Mouse (Mus musculus) E14TG2a.4 (cell line): ENCODE data around the gene Dtx3.
"Not testable (repeated sequence)": the region's sequence is repeated elsewhere in the genome, so short reads cannot be mapped to it uniquely, and the experiment has no call there.

Experiments used
- H3K27me3 ChIP-seq: 2 replicates; pipeline ENCODE4 v1.6.1; 2014; ENCODE audit warnings: low read length, control low read depth; ENCODE audit not compliant: insufficient read depth
- H3K36me3 ChIP-seq: 2 replicates; pipeline ENCODE4 v1.6.1; 2014; ENCODE audit warnings: low read length, control low read depth; ENCODE audit not compliant: insufficient read depth
- H3K4me1 ChIP-seq: replicated peaks from 2 replicates; pipeline ENCODE4 v1.6.1; 2014; ENCODE audit warnings: low read depth, low read length, control low read depth
- H3K4me3 ChIP-seq: replicated peaks from 2 replicates; pipeline ENCODE4 v1.5.1; 2014; ENCODE audit warnings: mild to moderate bottlenecking, low read length
- H3K9me3 ChIP-seq: 2 replicates; pipeline ENCODE4 v1.6.1; 2014; ENCODE audit warnings: low read length, control low read depth
- CTCF ChIP-seq: conservative IDR thresholded peaks from 2 replicates; pipeline ENCODE4 v1.5.1; 2014; ENCODE audit warnings: low read length
- NANOG ChIP-seq: IDR thresholded peaks from 2 replicates; pipeline ENCODE4 v1.6.1; 2014; ENCODE audit warnings: borderline replicate concordance, low read length, mixed read lengths
- POU5F1 ChIP-seq: IDR thresholded peaks from 2 replicates; pipeline ENCODE4 v1.6.1; 2014; ENCODE audit warnings: low read length, borderline replicate concordance

Gene Dtx3

GRCm38 (mm10) chr10:127170002-127170401 lies 25.5 kb downstream of the Dtx3 start:
- peaks cover 56% of the 10 kb centered on the region for H3K27me3 ChIP-seq
- H3K9me3 ChIP-seq: no peaks in the 10 kb centered on the region
- H3K36me3 ChIP-seq: no peaks in the 10 kb centered on the region
- TF ChIP-seq POU5F1 (no peak), CTCF (peak; percentile 24), NANOG (no peak)
- peaks cover 63% of the 10 kb centered on the region for H3K4me1 ChIP-seq
- peak overlapping the region; percentile 78 for H3K4me3 ChIP-seq

DNA sequence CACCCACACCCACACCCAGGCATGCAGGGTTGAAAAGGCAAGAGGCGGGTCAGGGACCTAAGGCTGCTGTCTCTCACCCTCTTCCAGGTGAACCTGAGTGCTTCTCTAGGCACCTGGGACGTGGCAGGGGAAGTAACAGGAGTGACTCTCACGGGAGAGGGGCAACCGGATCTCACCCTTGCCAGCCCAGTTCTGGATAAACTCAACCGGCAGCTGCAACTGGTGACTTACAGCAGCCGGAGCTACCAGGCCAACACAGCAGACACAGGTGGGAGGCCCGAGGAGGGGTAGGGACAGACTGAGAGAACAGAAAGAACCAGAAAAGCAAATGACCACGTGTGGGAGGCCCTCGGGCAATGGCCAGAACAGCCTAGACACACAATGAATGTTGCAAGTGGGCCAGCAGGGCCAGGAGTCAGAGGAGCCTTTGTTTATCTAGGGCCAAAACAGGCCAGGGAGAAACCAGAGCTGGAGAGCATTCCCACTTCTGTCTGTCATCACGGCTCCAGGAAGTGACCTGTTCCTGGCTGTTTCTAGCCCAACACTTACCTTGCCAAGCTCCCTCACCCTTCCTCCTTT lies 27.8 kb downstream of the Dtx3 start:
- H3K4me3 ChIP-seq: no peak overlapping the region
- no peaks in the 10 kb centered on the region for H3K9me3 ChIP-seq
- H3K27me3 ChIP-seq: peaks cover 74% of the 10 kb centered on the region
- TF ChIP-seq POU5F1: no peak
- no peak for TF ChIP-seq NANOG
- no peak for TF ChIP-seq CTCF
- H3K4me1 ChIP-seq: peaks cover 66% of the 10 kb centered on the region
- H3K36me3 ChIP-seq: no peaks in the 10 kb centered on the region

DNA sequence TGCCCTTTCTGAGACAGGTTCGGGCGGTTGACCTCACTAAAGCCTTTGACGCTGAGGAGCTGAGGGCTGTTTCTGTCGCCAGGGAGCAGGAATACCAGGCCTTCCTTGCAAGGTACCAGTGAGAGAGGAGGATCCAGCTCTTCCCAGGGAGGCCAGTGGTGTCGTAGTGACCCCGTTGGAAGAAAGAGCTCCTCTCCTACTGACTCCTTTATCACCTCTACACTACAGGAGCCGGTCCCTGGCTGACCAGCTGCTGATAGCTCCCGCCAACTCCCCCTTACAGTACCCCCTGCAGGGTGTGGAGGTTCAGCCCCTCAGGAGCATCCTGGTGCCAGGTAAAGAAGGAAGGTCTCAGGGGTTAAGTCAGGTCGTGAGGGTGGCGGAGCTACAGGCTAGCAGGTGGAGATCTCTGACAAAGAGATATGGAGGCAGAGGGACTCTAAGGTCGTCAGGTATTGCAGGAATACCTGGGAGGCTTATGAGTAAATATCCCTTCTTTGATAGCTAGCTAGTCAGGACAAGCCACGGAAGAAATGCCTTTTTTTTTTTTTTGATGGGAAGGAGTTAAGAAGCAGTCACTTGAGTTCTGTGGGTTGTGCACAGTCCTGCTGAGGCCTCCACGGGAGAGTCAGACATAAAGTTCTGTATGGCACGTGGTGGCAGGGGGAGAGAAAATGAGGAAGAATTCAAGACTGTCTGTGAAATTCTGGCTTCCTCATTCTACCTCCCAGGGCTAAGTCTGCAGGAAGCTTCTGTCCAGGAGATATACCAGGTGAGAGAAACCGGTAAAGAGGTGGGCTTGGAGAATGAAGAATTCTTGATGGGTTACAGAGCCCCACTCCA lies 28.5 kb downstream of the Dtx3 start:
- H3K4me3 ChIP-seq: peak overlapping the region; percentile 86
- H3K36me3 ChIP-seq: no peaks in the 10 kb centered on the region
- peaks cover 72% of the 10 kb centered on the region for H3K27me3 ChIP-seq
- H3K9me3 ChIP-seq: no peaks in the 10 kb centered on the region
- TF ChIP-seq CTCF: no peak
- TF ChIP-seq NANOG: no peak
- TF ChIP-seq POU5F1: no peak
- H3K4me1 ChIP-seq: peaks cover 67% of the 10 kb centered on the region

DNA sequence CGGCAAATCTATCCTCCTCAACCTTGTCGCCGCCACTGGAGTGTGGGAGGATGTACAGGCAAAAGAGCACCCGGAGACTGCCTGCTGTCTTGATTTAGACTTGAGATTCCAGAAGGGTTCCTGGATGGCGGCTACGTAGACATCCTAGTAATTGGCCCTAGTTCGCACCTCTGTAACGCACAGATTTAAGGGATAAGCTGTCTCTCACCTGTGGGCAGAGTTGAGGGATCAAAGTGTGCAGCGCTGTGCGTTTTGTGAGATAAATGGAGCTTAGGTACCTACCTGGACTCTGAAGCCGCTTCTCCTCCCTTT lies 29.2 kb downstream of the Dtx3 start:
- Histone ChIP-seq H3K27me3 (peaks cover 70% of the 10 kb centered on the region), H3K9me3 (no peaks in the 10 kb centered on the region), H3K4me1 (peaks cover 61% of the 10 kb centered on the region), H3K36me3 (no peaks in the 10 kb centered on the region), H3K4me3 (peak overlapping the region; percentile 86)
- TF ChIP-seq POU5F1 (no peak), CTCF (no peak), NANOG (no peak)

- Histone ChIP-seq H3K27me3 (peaks cover 70% of the 10 kb centered on the region), H3K9me3 (no peaks in the 10 kb centered on the region), H3K4me3 (peak overlapping the region; percentile 86), H3K4me1 (peaks cover 57% of the 10 kb centered on the region), H3K36me3 (no peaks in the 10 kb centered on the region)
- TF ChIP-seq NANOG (no peak), POU5F1 (no peak), CTCF (no peak)
Measured at GRCm38 (mm10) chr10:127165654-127166403, 29.7 kb downstream of the Dtx3 start.

- Histone ChIP-seq H3K4me1 (peaks cover 54% of the 10 kb centered on the region), H3K27me3 (peaks cover 67% of the 10 kb centered on the region), H3K36me3 (no peaks in the 10 kb centered on the region), H3K9me3 (no peaks in the 10 kb centered on the region), H3K4me3 (peak overlapping the region; percentile 86)
- TF ChIP-seq POU5F1 (no peak), NANOG (no peak), CTCF (no peak)
Measured at GRCm38 (mm10) chr10:127165354-127165653, 30.2 kb downstream of the Dtx3 start.

DNA sequence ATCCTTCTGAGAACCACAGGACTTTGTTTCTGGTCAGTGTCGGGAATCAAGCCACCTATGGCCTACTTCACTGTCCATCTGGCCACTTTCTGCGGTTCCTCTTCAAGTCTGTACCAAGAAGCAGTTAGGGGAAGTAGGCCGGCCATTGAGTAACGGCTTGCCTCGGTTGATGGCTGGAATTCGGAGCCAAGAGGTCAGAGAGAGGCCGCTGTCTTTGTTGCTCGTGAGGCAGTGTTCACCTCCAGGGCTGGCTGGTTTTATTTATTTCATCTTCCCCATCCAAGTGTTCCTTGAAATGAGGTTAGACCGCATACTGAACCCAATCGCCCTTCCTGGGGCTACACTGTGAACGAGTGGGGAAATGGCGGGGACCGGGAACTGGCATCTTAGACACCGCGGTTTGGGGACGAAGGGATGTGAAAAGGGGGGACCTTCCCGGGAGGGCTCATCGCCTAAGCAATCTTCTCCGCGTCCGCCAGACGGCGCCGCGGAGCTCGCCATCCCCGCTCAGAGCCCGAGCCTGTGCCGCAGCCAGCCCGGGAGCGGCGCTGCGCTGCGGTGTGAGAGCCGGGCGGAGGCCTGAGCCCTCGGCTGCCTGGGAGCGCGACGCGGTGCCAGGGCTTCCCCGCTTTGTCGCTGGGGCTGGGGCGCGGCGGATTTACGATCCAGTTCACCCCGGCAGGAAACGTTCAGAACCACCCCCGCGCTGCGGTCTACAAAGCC lies 30.7 kb downstream of the Dtx3 start, which contains the start of gene B4galnt1:
TSS of gene B4galnt1 (plus strand) at position 595 of the 723 bp plus-strand sequence.
- peak within 1 kb of the TSS; percentile 86 for H3K4me3 ChIP-seq
- peaks cover 63% of the 10 kb centered on the region for H3K27me3 ChIP-seq
- no peaks in the 10 kb centered on the region for H3K36me3 ChIP-seq
- H3K9me3 ChIP-seq: no peaks in the 10 kb centered on the region
- H3K4me1 ChIP-seq: peaks cover 49% of the 10 kb centered on the region
- no peak for TF ChIP-seq NANOG
- no peak for TF ChIP-seq POU5F1
- TF ChIP-seq CTCF: peak; percentile 70

DNA sequence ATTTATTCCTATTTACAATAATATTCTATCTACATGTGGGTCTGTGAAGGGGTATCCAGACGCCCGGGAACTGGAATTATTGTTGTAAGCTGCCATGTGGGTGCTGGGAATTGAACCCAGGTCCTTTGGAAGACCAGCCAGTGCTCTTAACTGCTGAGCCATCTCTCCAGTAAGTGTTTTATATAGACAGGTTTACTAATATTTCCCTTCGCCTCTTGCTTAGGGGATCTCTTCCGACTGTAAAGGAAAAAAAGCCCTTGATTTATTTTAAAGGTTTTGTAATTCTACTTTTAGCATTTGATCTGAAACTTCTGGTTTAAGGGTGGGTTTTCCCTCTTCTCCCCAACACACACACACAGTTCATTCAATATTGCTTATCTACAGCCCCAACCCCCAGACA lies 31.3 kb downstream of the Dtx3 start:
- Histone ChIP-seq H3K4me1 (peaks cover 43% of the 10 kb centered on the region), H3K36me3 (no peaks in the 10 kb centered on the region), H3K9me3 (no peaks in the 10 kb centered on the region), H3K4me3 (no peak overlapping the region), H3K27me3 (peaks cover 58% of the 10 kb centered on the region)
- TF ChIP-seq NANOG: no peak
- no peak for TF ChIP-seq CTCF

DNA sequence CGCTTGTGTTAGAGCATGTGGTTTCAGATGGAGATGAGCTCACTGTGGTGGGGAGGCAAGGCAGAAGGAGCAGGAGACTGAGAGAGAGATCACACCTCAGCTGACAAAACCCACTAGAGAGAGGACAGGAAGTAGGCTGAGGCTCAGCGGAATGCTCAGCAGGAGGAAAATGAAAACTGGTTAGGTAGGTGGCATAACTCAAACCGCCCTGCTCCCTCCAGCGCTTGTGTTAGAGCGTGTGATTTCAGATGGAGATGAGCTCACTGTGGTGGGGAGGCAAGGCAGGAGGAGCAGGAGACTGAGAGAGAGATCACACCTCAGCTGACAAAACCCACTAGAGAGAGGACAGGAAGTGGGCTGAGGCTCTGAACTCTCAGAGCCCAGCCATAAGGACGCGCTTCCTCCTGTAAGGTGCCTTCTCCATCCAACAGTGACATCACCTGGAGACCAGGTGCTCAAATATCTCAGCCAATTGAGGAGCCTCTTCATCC lies 32.7 kb downstream of the Dtx3 start:
- H3K9me3 ChIP-seq, H3K4me3 ChIP-seq, H3K36me3 ChIP-seq: not testable (repeated sequence)
- H3K4me1 ChIP-seq: peaks cover 37% of the 10 kb centered on the region
- peaks cover 45% of the 10 kb centered on the region for H3K27me3 ChIP-seq
